Mouse (Mus musculus): Measurements from ENCODE around the gene Baz2b. TPM values are rescaled to one million over a fixed set of nuclear protein-coding genes. Genes with fewer than 3 reads are reported as not detected.

Gene Baz2b
- polyA plus RNA-seq, 1 experiment from 2014 or later = 15.2 TPM

GRCm38 (mm10) chr2:60112116-60112515, 97.5 kb downstream of the Baz2b start:
- H3K4me3 ChIP-seq (ENCODE audit: low read depth, low read length) = no peak overlapping the region
- H3K36me3 ChIP-seq (ENCODE audit: control insufficient read depth, insufficient read depth) = peaks cover 3% of the 10 kb centered on the region; the same call in 1 of the 2 replicates
- H3K27me3 ChIP-seq (ENCODE audit: control insufficient read depth, insufficient read depth, low read depth, low read length) = no peaks in the 10 kb centered on the region
- no peaks in the 10 kb centered on the region; the same call in 1 of the 2 replicates for H3K4me1 ChIP-seq (ENCODE audit: control insufficient read depth, low read depth, low read length)
- no peak overlapping the region for H3K27ac ChIP-seq (ENCODE audit: low read length)
- H3K9me3 ChIP-seq (replicated peaks; ENCODE audit: control insufficient read depth, low read length) = no peaks in the 10 kb centered on the region
- no peak overlapping the region for H3K4me2 ChIP-seq (ENCODE audit: low read depth, low read length)
- ATAC-seq (ENCODE audit: low read depth) = no peak
- WGBS (ENCODE audit: insufficient replicate concordance) = 84% methylated on average over 2 of the region's 2 CpGs
- no peak overlapping the region for H3K9ac ChIP-seq (ENCODE audit: low read depth, low read length)

GRCm38 (mm10) chr2:60109001-60109400, 100.6 kb downstream of the Baz2b start:
- no peak overlapping the region for H3K4me2 ChIP-seq (ENCODE audit: low read depth, low read length)
- H3K9ac ChIP-seq (ENCODE audit: low read depth, low read length) = no peak overlapping the region
- no peaks in the 10 kb centered on the region for H3K9me3 ChIP-seq (replicated peaks; ENCODE audit: control insufficient read depth, low read length)
- peaks cover 3% of the 10 kb centered on the region; the same call in 1 of the 2 replicates for H3K36me3 ChIP-seq (ENCODE audit: control insufficient read depth, insufficient read depth)
- H3K4me1 ChIP-seq (ENCODE audit: control insufficient read depth, low read depth, low read length) = no peaks in the 10 kb centered on the region; the same call in 1 of the 2 replicates
- no peak overlapping the region for H3K4me3 ChIP-seq (ENCODE audit: low read depth, low read length)
- 65% methylated on average over 3 of the region's 3 CpGs for WGBS (ENCODE audit: insufficient replicate concordance)
- no peaks in the 10 kb centered on the region for H3K27me3 ChIP-seq (ENCODE audit: control insufficient read depth, insufficient read depth, low read depth, low read length)
- ATAC-seq (ENCODE audit: low read depth) = no peak
- H3K27ac ChIP-seq (ENCODE audit: low read length) = no peak overlapping the region

- Histone ChIP-seq H3K4me1 (ENCODE audit: control insufficient read depth, low read depth, low read length) (peaks cover 2% of the 10 kb centered on the region; the same call in 1 of the 2 replicates), H3K4me2 (ENCODE audit: low read depth, low read length) (no peak overlapping the region), H3K9ac (ENCODE audit: low read depth, low read length) (no peak overlapping the region), H3K9me3 (replicated peaks; ENCODE audit: control insufficient read depth, low read length) (no peaks in the 10 kb centered on the region), H3K36me3 (ENCODE audit: control insufficient read depth, insufficient read depth) (no peaks in the 10 kb centered on the region), H3K27ac (ENCODE audit: low read length) (no peak overlapping the region), H3K27me3 (ENCODE audit: control insufficient read depth, insufficient read depth, low read depth, low read length) (no peaks in the 10 kb centered on the region), H3K4me3 (ENCODE audit: low read depth, low read length) (no peak overlapping the region)
- 74% methylated on average over 4 of the region's 4 CpGs for WGBS (ENCODE audit: insufficient replicate concordance)
- ATAC-seq (ENCODE audit: low read depth) = no peak
Measured at GRCm38 (mm10) chr2:60096625-60097024, 113.0 kb downstream of the Baz2b start.

- no peaks in the 10 kb centered on the region for H3K36me3 ChIP-seq (ENCODE audit: control insufficient read depth, insufficient read depth)
- H3K4me1 ChIP-seq (ENCODE audit: control insufficient read depth, low read depth, low read length) = peaks cover 4% of the 10 kb centered on the region
- no peak overlapping the region for H3K4me3 ChIP-seq (ENCODE audit: low read depth, low read length)
- no peaks in the 10 kb centered on the region for H3K9me3 ChIP-seq (replicated peaks; ENCODE audit: control insufficient read depth, low read length)
- H3K9ac ChIP-seq (ENCODE audit: low read depth, low read length) = no peak overlapping the region
- no peaks in the 10 kb centered on the region for H3K27me3 ChIP-seq (ENCODE audit: control insufficient read depth, insufficient read depth, low read depth, low read length)
- H3K27ac ChIP-seq (ENCODE audit: low read length) = no peak overlapping the region
- H3K4me2 ChIP-seq (ENCODE audit: low read depth, low read length) = no peak overlapping the region
- 0 out of 2 replicates have a peak, but pooled peaks have one; percentile 30 for ATAC-seq (ENCODE audit: low read depth)
- WGBS (ENCODE audit: insufficient replicate concordance) = 66% methylated on average over 6 of the region's 6 CpGs
Measured at GRCm38 (mm10) chr2:60090280-60090679, 119.4 kb downstream of the Baz2b start.

- Histone ChIP-seq H3K36me3 (ENCODE audit: control insufficient read depth, insufficient read depth) (no peaks in the 10 kb centered on the region), H3K27ac (ENCODE audit: low read length) (no peak overlapping the region), H3K4me3 (ENCODE audit: low read depth, low read length) (no peak overlapping the region), H3K9ac (ENCODE audit: low read depth, low read length) (no peak overlapping the region), H3K27me3 (ENCODE audit: control insufficient read depth, insufficient read depth, low read depth, low read length) (no peaks in the 10 kb centered on the region), H3K4me1 (ENCODE audit: control insufficient read depth, low read depth, low read length) (peaks cover 4% of the 10 kb centered on the region), H3K4me2 (ENCODE audit: low read depth, low read length) (peak overlapping the region; percentile 7; the same call in 1 of the 2 replicates), H3K9me3 (replicated peaks; ENCODE audit: control insufficient read depth, low read length) (no peaks in the 10 kb centered on the region)
- no peak for ATAC-seq (ENCODE audit: low read depth)
- 60% methylated on average over 15 of the region's 15 CpGs for WGBS (ENCODE audit: insufficient replicate concordance)
Measured at GRCm38 (mm10) chr2:60089528-60090247, 120.0 kb downstream of the Baz2b start.

- Histone ChIP-seq H3K36me3 (ENCODE audit: control insufficient read depth, insufficient read depth) (no peaks in the 10 kb centered on the region), H3K27me3 (ENCODE audit: control insufficient read depth, insufficient read depth, low read depth, low read length) (no peaks in the 10 kb centered on the region), H3K4me2 (ENCODE audit: low read depth, low read length) (no peak overlapping the region), H3K4me1 (ENCODE audit: control insufficient read depth, low read depth, low read length) (peaks cover 4% of the 10 kb centered on the region), H3K9ac (ENCODE audit: low read depth, low read length) (no peak overlapping the region), H3K4me3 (ENCODE audit: low read depth, low read length) (no peak overlapping the region), H3K27ac (ENCODE audit: low read length) (no peak overlapping the region), H3K9me3 (replicated peaks; ENCODE audit: control insufficient read depth, low read length) (no peaks in the 10 kb centered on the region)
- WGBS (ENCODE audit: insufficient replicate concordance) = 77% methylated on average over 14 of the region's 14 CpGs
- no peak for ATAC-seq (ENCODE audit: low read depth)
Measured at GRCm38 (mm10) chr2:60088785-60089527, 120.7 kb downstream of the Baz2b start.

- no peaks in the 10 kb centered on the region for H3K9me3 ChIP-seq (replicated peaks; ENCODE audit: control insufficient read depth, low read length)
- no peak overlapping the region for H3K4me2 ChIP-seq (ENCODE audit: low read depth, low read length)
- H3K27me3 ChIP-seq (ENCODE audit: control insufficient read depth, insufficient read depth, low read depth, low read length) = no peaks in the 10 kb centered on the region
- H3K27ac ChIP-seq (ENCODE audit: low read length) = 0 out of 2 replicates have a peak overlapping the region, but pooled peaks have one; percentile 32
- ATAC-seq (ENCODE audit: low read depth) = no peak
- peaks cover 4% of the 10 kb centered on the region for H3K4me1 ChIP-seq (ENCODE audit: control insufficient read depth, low read depth, low read length)
- no peak overlapping the region for H3K9ac ChIP-seq (ENCODE audit: low read depth, low read length)
- 71% methylated on average over 8 of the region's 8 CpGs for WGBS (ENCODE audit: insufficient replicate concordance)
- no peak overlapping the region for H3K4me3 ChIP-seq (ENCODE audit: low read depth, low read length)
- H3K36me3 ChIP-seq (ENCODE audit: control insufficient read depth, insufficient read depth) = no peaks in the 10 kb centered on the region
Measured at GRCm38 (mm10) chr2:60086197-60086903, 123.3 kb downstream of the Baz2b start.

GRCm38 (mm10) chr2:60084823-60085222, 124.8 kb downstream of the Baz2b start:
- H3K27ac ChIP-seq (ENCODE audit: low read length) = no peak overlapping the region
- H3K36me3 ChIP-seq (ENCODE audit: control insufficient read depth, insufficient read depth) = no peaks in the 10 kb centered on the region
- H3K9me3 ChIP-seq (replicated peaks; ENCODE audit: control insufficient read depth, low read length) = no peaks in the 10 kb centered on the region
- peaks cover 4% of the 10 kb centered on the region for H3K4me1 ChIP-seq (ENCODE audit: control insufficient read depth, low read depth, low read length)
- no peak overlapping the region for H3K4me2 ChIP-seq (ENCODE audit: low read depth, low read length)
- no peak for ATAC-seq (ENCODE audit: low read depth)
- no peaks in the 10 kb centered on the region for H3K27me3 ChIP-seq (ENCODE audit: control insufficient read depth, insufficient read depth, low read depth, low read length)
- 62% methylated on average over 1 of the region's 1 CpGs for WGBS (ENCODE audit: insufficient replicate concordance)
- H3K9ac ChIP-seq (ENCODE audit: low read depth, low read length) = no peak overlapping the region
- H3K4me3 ChIP-seq (ENCODE audit: low read depth, low read length) = no peak overlapping the region
